Mouse (Mus musculus) neural tube, postnatal 0 days (tissue): ENCODE data around the gene Cul1. TPM values are rescaled to one million over a fixed set of nuclear protein-coding genes. Genes with fewer than 3 reads are reported as not detected.

Experiments used
- polyA plus RNA-seq: library from polyadenylated mRNA; unstranded; fragments of >200 nt; fragmentation: Nextera tagmentation; extraction: Ambion mirVana; gene quantifications from 2 replicates; pipeline ENCODE4 v1.2.1, GENCODE M21; 2015

The Cul1 gene
- 98.9 and 101 TPM in 2 replicates for polyA plus RNA-seq

DNA sequence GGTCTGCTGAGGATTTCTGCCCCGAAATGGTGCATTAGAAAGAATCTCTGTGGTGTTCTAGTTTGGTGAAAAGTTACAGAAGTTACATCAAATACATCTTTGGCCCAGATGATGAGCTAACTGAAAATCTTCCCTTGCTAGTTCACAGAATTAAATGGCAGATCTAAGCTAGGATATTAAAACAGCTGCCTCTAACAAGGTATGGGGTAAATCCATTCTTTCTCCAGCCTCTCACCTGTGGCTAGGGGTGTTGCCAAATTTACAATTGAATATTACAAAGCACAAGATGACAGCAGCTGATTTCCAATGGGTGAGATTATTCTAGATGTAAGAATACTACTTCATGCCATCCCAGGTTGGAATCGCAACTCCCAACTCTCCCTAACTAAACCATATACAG lies at the start of gene Cul1:
Gene Cul1 (plus strand): TSS at position 301 of the 400 bp plus-strand sequence.

Other genes starting within 250 kb of the Cul1 start
- gene Ezh2, start 141.9 kb downstream of the Cul1 start, polyA plus RNA-seq, result 25.5 and 28.4 TPM in 2 replicates